Mouse (Mus musculus) neural tube, embryonic 14.5 days (tissue): ENCODE results near the gene Ppp1r21. TPM values are rescaled to one million over a fixed set of nuclear protein-coding genes. Genes with fewer than 3 reads are reported as not detected.

Experiments used
- ATAC-seq: fragments of 200-750 bp; cut with Nextera tagmentation; 2 replicates; pipeline ENCODE4 v1.8.0; 2017; ENCODE audit warnings: low read depth, mild to moderate bottlenecking, moderate TSS enrichment, moderate library complexity
- H3K27ac ChIP-seq: fragments of 300-500 bp; sonication (generic); 2 replicates; pipeline ENCODE4 v1.5.1; 2014; ENCODE audit warnings: low read depth, mild to moderate bottlenecking, control low read depth, low read length, moderate library complexity, mixed read lengths
- H3K27me3 ChIP-seq: fragments of 300-500 bp; sonication (generic); 2 replicates; pipeline ENCODE4 v1.6.1; 2014; ENCODE audit warnings: low read length; ENCODE audit not compliant: control insufficient read depth, insufficient read depth
- H3K36me3 ChIP-seq: fragments of 300-500 bp; sonication (generic); 2 replicates; pipeline ENCODE4 v1.6.1; 2014; ENCODE audit warnings: low read length, mixed read lengths; ENCODE audit not compliant: control insufficient read depth, insufficient read depth
- H3K4me1 ChIP-seq: fragments of 300-500 bp; sonication (generic); 2 replicates; pipeline ENCODE4 v1.6.1; 2014; ENCODE audit warnings: low read length; ENCODE audit not compliant: control insufficient read depth, insufficient read depth
- H3K4me2 ChIP-seq: fragments of 300-500 bp; sonication (generic); 2 replicates; pipeline ENCODE4 v1.6.1; 2014; ENCODE audit warnings: mild to moderate bottlenecking, low read depth, low read length, control low read depth
- H3K4me3 ChIP-seq: fragments of 300-500 bp; sonication (generic); 2 replicates; pipeline ENCODE4 v1.5.1; 2014; ENCODE audit warnings: low read depth, low read length, control low read depth, mixed read lengths
- H3K9ac ChIP-seq: fragments of 300-500 bp; sonication (generic); replicated peaks from 2 replicates; pipeline ENCODE4 v1.6.1; 2014; ENCODE audit warnings: low read depth, mild to moderate bottlenecking, control low read depth, low read length, mixed read lengths
- H3K9me3 ChIP-seq: fragments of 300-500 bp; sonication (generic); 2 replicates; pipeline ENCODE4 v1.6.1; 2016; ENCODE audit warnings: low read length; ENCODE audit not compliant: control insufficient read depth
- WGBS: fragments of 180-500 bp; shearing (Covaris S2); extraction: QIAGEN DNeasy Blood & Tissue Kit; methylation state at CpG from one replicate; pipeline ENCODE4 v1.1.7; 2014; 5-methylcytosine and 5-hydroxymethylcytosine counted together
- polyA plus RNA-seq: library from polyadenylated mRNA; unstranded; fragments of >200 nt; fragmentation: Nextera tagmentation; extraction: Ambion mirVana; gene quantifications from 2 replicates; pipeline ENCODE4 v1.2.1, GENCODE M21; 2014

Gene Ppp1r21
- polyA plus RNA-seq, 1 experiment from 2014 or later: 62.0 TPM

DNA sequence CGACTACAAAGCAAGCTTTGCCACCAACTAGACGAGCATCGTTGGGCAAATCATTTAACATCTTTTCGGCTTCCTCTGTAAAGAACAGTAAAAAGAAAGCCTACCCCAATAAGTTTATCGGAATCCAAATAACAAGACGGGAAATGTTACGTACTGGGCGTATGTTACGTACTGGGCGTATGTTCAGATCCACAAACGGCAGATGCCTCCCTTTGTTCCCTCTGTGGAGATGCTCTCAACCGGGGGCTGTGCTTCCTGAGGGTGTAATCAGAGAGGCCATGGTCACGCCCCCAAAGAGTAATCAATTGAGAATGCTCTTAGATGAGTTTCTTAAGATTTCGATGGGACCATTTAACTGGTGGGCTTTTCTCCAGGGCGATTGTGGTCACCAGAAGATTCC is 79.4 kb downstream of the Ppp1r21 start:
- Histone ChIP-seq H3K4me3 (no peak overlapping the region), H3K9me3 (no peaks in the 10 kb centered on the region), H3K4me2 (no peak overlapping the region), H3K36me3 (no peaks in the 10 kb centered on the region), H3K4me1 (no peaks in the 10 kb centered on the region), H3K27ac (no peak overlapping the region), H3K27me3 (no peaks in the 10 kb centered on the region), H3K9ac (no peak overlapping the region)
- no peak for ATAC-seq
- WGBS: 67% methylated on average over 15 of the region's 15 CpGs

DNA sequence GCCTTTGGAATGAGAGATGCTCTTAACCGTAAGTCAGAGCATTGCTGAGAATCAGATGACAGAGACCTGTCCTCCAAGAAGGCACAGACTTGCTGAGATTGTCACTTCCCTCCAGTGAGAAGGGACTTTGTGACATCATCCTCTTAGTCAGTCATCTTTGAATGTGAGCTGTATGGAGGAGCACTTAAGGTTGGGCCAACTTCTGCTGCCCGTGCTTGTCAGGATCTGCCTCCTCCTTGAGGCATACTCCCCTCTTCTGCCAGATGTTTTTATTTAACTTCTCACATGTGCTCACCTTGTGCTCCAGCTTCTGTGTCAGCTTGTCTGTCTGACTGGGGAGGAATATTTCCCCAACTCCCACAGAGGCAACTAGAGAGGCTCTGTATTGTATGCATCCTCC is 81.1 kb downstream of the Ppp1r21 start:
- no peak overlapping the region for H3K9ac ChIP-seq
- no peak for ATAC-seq
- no peak overlapping the region for H3K27ac ChIP-seq
- H3K4me1 ChIP-seq: no peaks in the 10 kb centered on the region
- H3K4me3 ChIP-seq: no peak overlapping the region
- H3K4me2 ChIP-seq: no peak overlapping the region
- 87% methylated on average over 2 of the region's 2 CpGs for WGBS
- H3K36me3 ChIP-seq: no peaks in the 10 kb centered on the region
- H3K9me3 ChIP-seq: no peaks in the 10 kb centered on the region
- H3K27me3 ChIP-seq: no peaks in the 10 kb centered on the region

DNA sequence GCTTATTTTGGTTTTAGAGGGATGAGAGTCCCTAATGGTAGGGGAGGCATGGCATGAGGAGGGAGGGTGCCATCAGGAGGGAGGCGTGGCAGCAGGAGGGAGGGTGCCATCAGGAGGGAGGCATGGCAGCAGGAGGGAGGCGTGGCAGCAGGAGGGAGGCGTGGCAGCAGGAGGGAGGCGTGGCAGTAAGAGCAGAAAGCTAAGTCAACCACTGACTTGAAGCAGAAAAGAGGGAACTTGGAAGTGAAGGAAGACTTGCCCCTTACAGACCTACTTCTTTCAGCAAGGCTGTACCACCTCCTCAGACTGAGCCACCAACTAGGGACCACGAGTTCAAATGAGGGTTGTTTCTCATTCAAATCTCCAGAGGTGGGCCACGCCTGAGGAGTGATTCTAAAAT is 83.3 kb downstream of the Ppp1r21 start:
- Histone ChIP-seq H3K4me1 (no peaks in the 10 kb centered on the region), H3K9ac (no peak overlapping the region), H3K27me3 (no peaks in the 10 kb centered on the region), H3K9me3 (no peaks in the 10 kb centered on the region), H3K4me2 (no peak overlapping the region), H3K27ac (no peak overlapping the region), H3K4me3 (no peak overlapping the region), H3K36me3 (no peaks in the 10 kb centered on the region)
- 53% methylated on average over 5 of the region's 6 CpGs for WGBS
- no peak for ATAC-seq

DNA sequence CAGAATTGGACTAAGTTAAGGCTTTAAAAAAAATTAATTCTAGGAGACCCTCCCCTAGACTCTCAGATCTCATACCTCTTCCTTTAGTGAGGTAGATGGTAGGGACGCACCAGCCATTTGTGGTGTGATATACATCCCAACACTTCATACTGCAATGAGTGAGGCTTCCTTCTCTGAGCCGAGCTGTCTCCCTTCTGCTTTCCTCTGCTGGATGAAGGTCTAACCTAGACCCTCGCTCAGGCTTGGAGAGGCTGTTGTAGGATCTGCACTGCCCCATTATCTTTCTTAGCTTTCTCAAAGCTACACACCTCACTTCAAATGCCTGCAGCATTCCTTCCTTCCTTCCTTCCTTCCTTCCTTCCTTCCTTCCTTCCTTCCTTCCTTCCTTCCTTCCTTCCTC is 83.8 kb downstream of the Ppp1r21 start:
- Histone ChIP-seq H3K9ac (no peak overlapping the region), H3K4me1 (no peaks in the 10 kb centered on the region), H3K27me3 (no peaks in the 10 kb centered on the region), H3K36me3 (no peaks in the 10 kb centered on the region), H3K4me3 (no peak overlapping the region), H3K9me3 (no peaks in the 10 kb centered on the region), H3K4me2 (no peak overlapping the region), H3K27ac (no peak overlapping the region)
- no peak for ATAC-seq
- WGBS: 92% methylated on average over 3 of the region's 3 CpGs

DNA sequence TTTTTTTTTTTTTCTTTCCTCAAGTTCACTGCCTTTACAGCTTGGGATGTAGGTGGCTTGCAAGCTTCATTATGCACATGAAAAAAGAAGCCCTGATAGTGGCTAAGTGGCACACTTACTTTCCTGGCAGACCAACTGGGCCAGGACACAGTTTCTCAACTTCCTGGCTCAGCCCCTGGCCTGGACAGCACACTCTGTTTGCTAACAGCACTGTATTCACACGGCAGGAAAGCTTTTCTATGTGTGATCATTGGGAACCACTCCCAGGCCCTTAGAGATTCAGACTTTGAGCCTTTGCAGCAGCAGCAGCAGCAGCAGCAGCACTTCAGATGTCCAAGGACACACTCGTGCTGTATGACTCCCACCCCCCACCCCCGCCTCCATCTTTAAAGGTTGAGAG is 84.3 kb downstream of the Ppp1r21 start:
- no peak overlapping the region for H3K9ac ChIP-seq
- no peaks in the 10 kb centered on the region for H3K4me1 ChIP-seq
- no peaks in the 10 kb centered on the region for H3K9me3 ChIP-seq
- H3K27ac ChIP-seq: no peak overlapping the region
- WGBS: 66% methylated on average over 3 of the region's 3 CpGs
- H3K36me3 ChIP-seq: no peaks in the 10 kb centered on the region
- H3K27me3 ChIP-seq: no peaks in the 10 kb centered on the region
- H3K4me3 ChIP-seq: no peak overlapping the region
- no peak for ATAC-seq
- H3K4me2 ChIP-seq: no peak overlapping the region

DNA sequence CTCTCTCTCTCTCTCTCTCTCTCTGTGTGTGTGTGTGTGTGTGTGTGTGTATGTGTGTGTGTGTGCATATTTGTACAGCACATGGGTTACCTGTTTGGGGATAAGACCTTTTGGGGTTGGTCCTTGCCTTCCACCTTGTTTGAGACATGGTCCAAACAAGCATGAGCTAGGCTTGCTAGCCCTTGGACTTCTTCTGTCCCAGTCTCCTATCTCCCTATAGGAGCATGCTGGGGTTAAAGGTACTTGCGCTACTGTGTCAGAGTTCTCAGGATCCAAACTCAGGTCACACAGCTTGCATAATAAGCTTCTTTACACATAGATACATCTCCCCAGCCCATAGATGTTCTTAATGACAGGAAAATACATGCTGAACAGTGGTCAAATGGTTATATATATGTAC is 84.8 kb downstream of the Ppp1r21 start:
- Histone ChIP-seq H3K4me1 (no peaks in the 10 kb centered on the region), H3K27ac (no peak overlapping the region), H3K9ac (no peak overlapping the region), H3K4me3 (no peak overlapping the region), H3K36me3 (no peaks in the 10 kb centered on the region), H3K9me3 (no peaks in the 10 kb centered on the region), H3K27me3 (no peaks in the 10 kb centered on the region), H3K4me2 (no peak overlapping the region)
- no peak for ATAC-seq
- WGBS: 100% methylated on average over 1 of the region's 1 CpGs

DNA sequence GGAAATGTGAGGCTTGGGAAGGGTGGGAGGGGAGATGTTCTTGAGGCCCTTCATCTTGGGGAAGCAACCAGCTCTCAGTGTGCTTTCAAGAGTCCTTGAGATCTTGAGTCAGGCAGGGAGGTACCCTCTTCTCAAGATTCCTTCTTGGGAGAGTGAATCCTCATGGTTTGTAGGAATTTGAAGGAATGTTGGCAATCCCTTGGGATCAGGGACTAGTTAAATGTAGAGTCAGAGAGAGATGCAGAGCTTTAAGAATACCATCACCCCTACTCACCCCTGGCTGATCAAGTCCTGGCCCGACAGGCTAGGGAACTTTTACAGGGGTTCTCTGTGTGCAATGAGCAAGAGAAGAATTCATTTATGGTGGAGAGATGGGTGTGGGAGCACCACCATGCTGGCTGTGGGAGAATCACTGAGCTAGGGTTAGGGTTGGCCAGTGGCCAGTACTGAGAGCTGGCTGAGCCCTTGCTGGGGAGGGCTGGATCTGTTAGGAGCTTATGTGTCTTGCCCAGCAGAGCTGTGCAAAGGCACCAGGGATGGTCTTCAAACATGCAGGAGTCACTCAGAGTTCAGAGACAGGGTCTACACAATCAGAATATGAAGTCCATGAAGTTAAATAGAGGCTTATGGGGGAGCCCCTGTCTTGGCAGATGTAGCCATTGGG is 85.7 kb downstream of the Ppp1r21 start:
- Histone ChIP-seq H3K27ac (no peak overlapping the region), H3K4me2 (no peak overlapping the region), H3K9me3 (no peaks in the 10 kb centered on the region), H3K4me1 (no peaks in the 10 kb centered on the region), H3K36me3 (no peaks in the 10 kb centered on the region), H3K4me3 (no peak overlapping the region), H3K27me3 (no peaks in the 10 kb centered on the region), H3K9ac (no peak overlapping the region)
- ATAC-seq: no peak
- WGBS: 81% methylated on average over 1 of the region's 1 CpGs

DNA sequence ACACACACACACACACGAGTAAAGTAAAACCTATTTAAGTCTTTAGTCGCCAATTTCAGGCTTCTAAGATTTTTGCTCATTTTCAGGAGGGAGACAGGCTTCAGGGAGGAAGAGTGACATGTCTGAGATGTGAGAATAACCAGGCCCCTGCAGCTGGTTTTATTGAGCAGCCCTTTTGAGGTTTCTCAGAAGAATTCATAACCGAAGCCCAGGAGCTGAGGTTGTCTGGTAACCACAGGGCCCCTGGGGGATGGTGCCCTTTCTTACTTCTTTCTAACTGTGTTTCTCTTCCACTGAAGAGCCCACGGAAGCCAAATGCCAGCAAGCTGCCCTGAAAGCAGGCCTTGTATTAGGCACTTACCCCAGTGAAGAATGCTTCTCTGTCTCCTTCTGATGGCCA is 91.0 kb downstream of the Ppp1r21 start:
- H3K4me3 ChIP-seq: no peak overlapping the region
- no peak for ATAC-seq
- no peak overlapping the region for H3K27ac ChIP-seq
- no peak overlapping the region for H3K4me2 ChIP-seq
- no peak overlapping the region for H3K9ac ChIP-seq
- H3K4me1 ChIP-seq: no peaks in the 10 kb centered on the region
- H3K9me3 ChIP-seq: no peaks in the 10 kb centered on the region
- H3K36me3 ChIP-seq: no peaks in the 10 kb centered on the region
- 90% methylated on average over 4 of the region's 4 CpGs for WGBS
- no peaks in the 10 kb centered on the region for H3K27me3 ChIP-seq

DNA sequence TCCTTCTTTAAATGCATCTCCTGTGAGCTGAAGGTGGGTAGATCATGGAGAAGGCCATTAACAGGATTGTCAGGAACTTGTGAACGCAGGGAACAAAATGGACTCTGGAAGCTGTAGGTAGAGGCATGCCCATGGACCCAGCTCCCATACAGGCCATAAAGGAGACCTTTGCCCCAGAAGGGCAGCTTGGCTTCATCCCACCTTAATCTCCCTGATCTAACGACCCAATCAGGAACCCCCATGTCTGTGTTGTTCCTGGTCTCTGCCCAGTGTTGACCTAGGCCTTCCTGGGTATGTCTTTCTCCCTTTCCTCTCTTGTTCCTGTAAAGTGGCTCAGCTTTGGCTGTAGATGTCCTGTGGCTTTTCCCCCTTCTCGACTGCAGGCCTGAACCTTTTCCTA is 91.5 kb downstream of the Ppp1r21 start:
- Histone ChIP-seq H3K9me3 (no peaks in the 10 kb centered on the region), H3K9ac (no peak overlapping the region), H3K36me3 (no peaks in the 10 kb centered on the region), H3K4me2 (no peak overlapping the region), H3K4me3 (no peak overlapping the region), H3K4me1 (no peaks in the 10 kb centered on the region), H3K27me3 (no peaks in the 10 kb centered on the region), H3K27ac (no peak overlapping the region)
- no peak for ATAC-seq
- WGBS: 92% methylated on average over 3 of the region's 3 CpGs
